Mouse (Mus musculus) olfactory bulb, adult 2 months (tissue): Measurements from ENCODE around the gene Clgn.

Experiments
- CTCF ChIP-seq: fragments of 200-500 bp; IDR thresholded peaks from 2 replicates; pipeline ENCODE4 v1.5.1; 2012; ENCODE audit warnings: low read depth, mild to moderate bottlenecking, low read length, moderate library complexity; ENCODE audit not compliant: insufficient read depth
- POLR2A ChIP-seq: fragments of 200-500 bp; IDR thresholded peaks from 2 replicates; pipeline ENCODE4 v1.6.1; 2012; ENCODE audit warnings: mild to moderate bottlenecking, low read depth, low read length, moderate library complexity; ENCODE audit not compliant: insufficient read depth

GRCm38 (mm10) chr8:83421354-83421753 lies 31.7 kb downstream of the Clgn start:
- TF ChIP-seq CTCF (no peak), POLR2A (no peak)
